Mouse (Mus musculus): ENCODE results near the gene Aqp3. TPM values are rescaled to one million over a fixed set of nuclear protein-coding genes. Genes with fewer than 3 reads are reported as not detected.

The Aqp3 gene
- total and polyA plus RNA-seq, 3 experiments = 0.12 to 0.42 TPM; not detected in 1

DNA sequence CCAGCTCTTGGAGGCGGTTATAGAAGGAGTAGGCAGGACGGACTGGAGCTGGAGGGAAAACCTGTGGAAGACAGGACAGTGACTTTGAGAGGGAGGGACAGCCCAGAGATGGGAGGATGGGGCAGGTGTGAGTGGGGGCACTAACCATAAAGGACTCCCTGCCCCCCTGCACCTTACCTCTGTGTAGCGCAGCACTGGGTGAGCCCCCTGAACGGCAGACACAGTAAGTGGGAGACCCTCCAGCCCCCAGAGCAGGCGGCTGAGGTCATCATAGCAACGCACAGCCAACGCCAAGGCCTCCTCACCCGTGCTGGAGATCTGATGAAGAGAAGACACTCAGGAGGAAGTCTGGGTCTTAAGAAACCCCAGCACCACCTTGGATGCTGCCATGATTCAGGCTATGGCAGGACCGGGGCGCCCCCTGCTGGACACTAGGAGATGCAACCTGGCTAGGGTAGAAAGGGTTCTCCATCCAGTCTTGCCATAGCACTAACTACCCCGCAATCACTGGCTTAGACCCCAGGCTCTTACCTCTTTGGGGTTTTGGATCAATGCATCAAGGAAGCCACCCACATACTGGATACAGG, 20.8 kb upstream of the Aqp3 start:
- TF ChIP-seq RAD21 (IDR thresholded peaks at IDR 0.05; ENCODE audit: low read depth, low read length) (peak; percentile 90), ZNF384 (IDR thresholded peaks at IDR 0.05; ENCODE audit: low read depth, low read length) (0 out of 2 replicates have a peak, but pooled peaks have one; percentile 8), HCFC1 (IDR thresholded peaks at IDR 0.05; ENCODE audit: low read depth, low read length) (no peak), NELFE (IDR thresholded peaks at IDR 0.05; ENCODE audit: low read depth, low read length) (no peak), SMC3 (IDR thresholded peaks at IDR 0.05; ENCODE audit: low read depth, low read length) (peak; percentile 94), CTCF (IDR thresholded peaks at IDR 0.05 in 2 of 3, conservative IDR thresholded peaks at IDR 0.05 in 1 of 3; ENCODE audit: control insufficient read depth in 1 of 3, insufficient read depth in 1 of 3, low read depth in 2 of 3, low read length in 3 of 3, poor library complexity in 1 of 3, severe bottlenecking in 1 of 3) (peak; percentile 90 to 96 (median 94)), ZC3H11A (IDR thresholded peaks at IDR 0.05; ENCODE audit: low read depth, low read length) (peak; percentile 89)
- peak; percentile 83 for DNase-seq (ENCODE audit: low read depth, low spot score)
- Histone ChIP-seq H3K4me3 (ENCODE audit: control insufficient read depth in 1 of 2, insufficient read depth in 1 of 2, low read depth in 2 of 2, low read length in 2 of 2) (no peak overlapping the region), H3K79me2 (ENCODE audit: control insufficient read depth, insufficient read depth, low read length, poor library complexity) (peaks cover 8% of the 10 kb centered on the region), H3K4me1 (ENCODE audit: control insufficient read depth in 1 of 2, insufficient read depth in 2 of 2, low read length in 2 of 2) (peaks cover 0 to 8% of the 10 kb centered on the region in 2 experiments; a peak in 2 of 4 replicates), H3K27ac (ENCODE audit: control insufficient read depth, low read depth, low read length) (no peak overlapping the region), H3K36me3 (ENCODE audit: control insufficient read depth in 1 of 2, insufficient read depth in 2 of 2, low read length in 2 of 2) (peaks cover 6 to 10% of the 10 kb centered on the region in 2 experiments), H3K27me3 (ENCODE audit: control insufficient read depth in 1 of 2, insufficient read depth in 2 of 2, low read length in 2 of 2) (no peaks in the 10 kb centered on the region), H3K9ac (ENCODE audit: control insufficient read depth, low read depth, low read length, poor library complexity, severe bottlenecking) (no peak overlapping the region), H3K9me3 (replicated peaks; ENCODE audit: insufficient read depth, low read length) (no peaks in the 10 kb centered on the region)

DNA sequence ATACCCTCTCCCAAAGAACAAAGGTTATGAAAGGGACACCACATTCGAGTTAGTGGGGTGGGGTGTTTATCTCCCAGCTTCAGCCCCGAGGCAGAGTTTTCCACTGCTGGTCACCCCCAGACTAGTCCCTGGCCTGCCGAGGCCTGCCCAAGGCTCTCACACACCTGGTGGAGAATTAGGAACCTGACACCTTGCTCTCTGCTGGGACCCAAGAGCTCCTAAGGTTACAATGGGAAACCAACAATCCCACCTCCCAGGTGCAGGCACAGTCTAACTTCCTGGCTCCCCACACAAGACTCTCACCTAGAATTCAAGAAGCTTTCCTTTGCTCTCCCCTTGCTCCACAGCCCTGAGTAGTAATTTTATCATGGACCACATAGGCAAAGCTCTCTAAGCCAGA, 18.8 kb upstream of the Aqp3 start:
- H3K27ac ChIP-seq (ENCODE audit: control insufficient read depth, low read depth, low read length) = no peak overlapping the region
- no peak overlapping the region for H3K4me3 ChIP-seq (ENCODE audit: control insufficient read depth in 1 of 2, insufficient read depth in 1 of 2, low read depth in 2 of 2, low read length in 2 of 2)
- no peak for TF ChIP-seq UBTF (IDR thresholded peaks at IDR 0.05; ENCODE audit: borderline replicate concordance, insufficient read depth, low read depth, low read length)
- TF ChIP-seq TAL1 (IDR thresholded peaks at IDR 0.05; ENCODE audit: low read length) = no peak
- H3K27me3 ChIP-seq (ENCODE audit: control insufficient read depth in 1 of 2, insufficient read depth in 2 of 2, low read length in 2 of 2) = no peaks in the 10 kb centered on the region
- H3K4me1 ChIP-seq (ENCODE audit: control insufficient read depth in 1 of 2, insufficient read depth in 2 of 2, low read length in 2 of 2) = no peaks in the 10 kb centered on the region
- H3K9me3 ChIP-seq (replicated peaks; ENCODE audit: insufficient read depth, low read length) = no peaks in the 10 kb centered on the region
- no peaks in the 10 kb centered on the region for H3K79me2 ChIP-seq (ENCODE audit: control insufficient read depth, insufficient read depth, low read length, poor library complexity)
- peaks cover 0 to 10% of the 10 kb centered on the region in 2 experiments; a peak in 2 of 4 replicates for H3K36me3 ChIP-seq (ENCODE audit: control insufficient read depth in 1 of 2, insufficient read depth in 2 of 2, low read length in 2 of 2)
- no peak for DNase-seq (ENCODE audit: low read depth, low spot score)
- H3K9ac ChIP-seq (ENCODE audit: control insufficient read depth, low read depth, low read length, poor library complexity, severe bottlenecking) = no peak overlapping the region

DNA sequence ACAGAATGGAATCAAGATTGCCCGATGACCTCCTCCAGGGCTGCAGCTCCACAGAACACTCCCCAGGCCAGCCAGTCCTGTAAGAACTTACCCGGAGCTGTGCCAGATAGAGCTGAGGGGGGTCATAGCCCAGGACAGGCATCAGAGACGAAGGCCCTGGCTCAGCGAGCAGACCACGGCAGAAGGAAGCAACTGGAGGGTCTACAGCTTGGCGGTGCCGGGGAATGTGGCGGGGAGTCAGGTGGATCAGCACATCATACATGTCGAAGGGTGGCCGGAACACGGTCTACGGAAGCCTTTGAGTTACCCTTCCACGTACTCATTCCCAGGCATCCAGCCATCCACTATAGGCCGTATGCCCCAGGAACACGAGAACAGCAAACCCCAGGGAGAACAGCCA, 17.8 kb upstream of the Aqp3 start:
- no peak for DNase-seq (ENCODE audit: low read depth, low spot score)
- H3K36me3 ChIP-seq (ENCODE audit: control insufficient read depth in 1 of 2, insufficient read depth in 2 of 2, low read length in 2 of 2) = peaks cover 0 to 10% of the 10 kb centered on the region in 2 experiments; a peak in 2 of 4 replicates
- H3K27me3 ChIP-seq (ENCODE audit: control insufficient read depth in 1 of 2, insufficient read depth in 2 of 2, low read length in 2 of 2) = no peaks in the 10 kb centered on the region
- H3K4me3 ChIP-seq (ENCODE audit: control insufficient read depth in 1 of 2, insufficient read depth in 1 of 2, low read depth in 2 of 2, low read length in 2 of 2) = no peak overlapping the region
- TF ChIP-seq ZC3H11A (IDR thresholded peaks at IDR 0.05; ENCODE audit: low read depth, low read length) (no peak), MAZ (IDR thresholded peaks at IDR 0.05; ENCODE audit: low read depth, low read length) (no peak), POLR2A (IDR thresholded peaks at IDR 0.05; ENCODE audit: control insufficient read depth in 1 of 2, insufficient read depth in 1 of 2, low read depth in 1 of 2, low read length in 2 of 2, poor library complexity in 1 of 2) (no peak), GATA1 (IDR thresholded peaks at IDR 0.05; ENCODE audit: low read depth, low read length) (no peak), CTCF (IDR thresholded peaks at IDR 0.05 in 2 of 3, conservative IDR thresholded peaks at IDR 0.05 in 1 of 3; ENCODE audit: control insufficient read depth in 1 of 3, insufficient read depth in 1 of 3, low read depth in 2 of 3, low read length in 3 of 3, poor library complexity in 1 of 3, severe bottlenecking in 1 of 3) (no peak), GABPA (IDR thresholded peaks at IDR 0.05; ENCODE audit: low read depth, low read length) (no peak), KAT2A (conservative IDR thresholded peaks at IDR 0.05; ENCODE audit: low read depth, low read length) (no peak), NELFE (IDR thresholded peaks at IDR 0.05; ENCODE audit: low read depth, low read length) (no peak), MXI1 (IDR thresholded peaks at IDR 0.05; ENCODE audit: low read depth, low read length) (no peak), POLR2AphosphoS5 (IDR thresholded peaks at IDR 0.05; ENCODE audit: borderline replicate concordance, low read depth, low read length) (no peak), MYC (IDR thresholded peaks at IDR 0.05; ENCODE audit: low read depth, low read length) (no peak), RCOR1 (IDR thresholded peaks at IDR 0.05; ENCODE audit: low read depth, low read length) (no peak), ZNF384 (IDR thresholded peaks at IDR 0.05; ENCODE audit: low read depth, low read length) (no peak), ZMIZ1 (IDR thresholded peaks at IDR 0.05; ENCODE audit: low read depth, low read length) (no peak), EP300 (IDR thresholded peaks at IDR 0.05; ENCODE audit: low read depth in 1 of 2, low read length in 2 of 2) (no peak), POLR2AphosphoS2 (IDR thresholded peaks at IDR 0.05; ENCODE audit: low read length) (no peak), MAX (IDR thresholded peaks at IDR 0.05; ENCODE audit: low read length) (no peak), RAD21 (IDR thresholded peaks at IDR 0.05; ENCODE audit: low read depth, low read length) (no peak), TBP (IDR thresholded peaks at IDR 0.05; ENCODE audit: low read depth, low read length) (no peak), MYB (IDR thresholded peaks at IDR 0.05; ENCODE audit: low read depth, low read length) (no peak)
- H3K9ac ChIP-seq (ENCODE audit: control insufficient read depth, low read depth, low read length, poor library complexity, severe bottlenecking) = no peak overlapping the region
- no peaks in the 10 kb centered on the region for H3K4me1 ChIP-seq (ENCODE audit: control insufficient read depth in 1 of 2, insufficient read depth in 2 of 2, low read length in 2 of 2)
- H3K9me3 ChIP-seq (replicated peaks; ENCODE audit: insufficient read depth, low read length) = no peaks in the 10 kb centered on the region
- no peak overlapping the region for H3K27ac ChIP-seq (ENCODE audit: control insufficient read depth, low read depth, low read length)
- no peaks in the 10 kb centered on the region for H3K79me2 ChIP-seq (ENCODE audit: control insufficient read depth, insufficient read depth, low read length, poor library complexity)

Measured in MEL (cell line).